Mouse (Mus musculus): Measurements from ENCODE around the gene Dus1l.

DNA sequence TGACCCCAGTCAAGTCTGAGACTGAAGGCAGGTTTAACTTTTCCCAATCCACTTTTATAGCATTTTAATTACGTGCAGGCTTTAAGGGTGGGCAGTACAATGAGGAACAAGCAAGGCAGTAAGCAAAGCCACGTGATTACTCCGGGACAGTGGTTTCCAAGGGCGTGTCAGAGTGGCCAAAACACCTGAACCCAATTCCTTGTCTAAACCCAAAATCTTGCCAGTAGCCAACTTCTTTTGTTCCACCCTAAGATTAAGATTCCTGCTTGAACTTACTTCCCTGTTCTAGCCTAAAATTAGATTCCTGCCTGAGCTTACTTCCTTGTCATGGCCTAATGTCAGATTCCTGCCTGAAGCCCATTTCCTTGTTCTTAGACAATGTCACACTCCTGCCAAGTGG lies 48.2 kb downstream of the Dus1l start:
- no peak for TF ChIP-seq CTCF (IDR thresholded peaks at IDR 0.05; ENCODE audit: low read depth)
- no peak for TF ChIP-seq EP300 (optimal IDR thresholded peaks at IDR 0.05)
